Mouse (Mus musculus): ENCODE data around the gene Fbxo31.

DNA sequence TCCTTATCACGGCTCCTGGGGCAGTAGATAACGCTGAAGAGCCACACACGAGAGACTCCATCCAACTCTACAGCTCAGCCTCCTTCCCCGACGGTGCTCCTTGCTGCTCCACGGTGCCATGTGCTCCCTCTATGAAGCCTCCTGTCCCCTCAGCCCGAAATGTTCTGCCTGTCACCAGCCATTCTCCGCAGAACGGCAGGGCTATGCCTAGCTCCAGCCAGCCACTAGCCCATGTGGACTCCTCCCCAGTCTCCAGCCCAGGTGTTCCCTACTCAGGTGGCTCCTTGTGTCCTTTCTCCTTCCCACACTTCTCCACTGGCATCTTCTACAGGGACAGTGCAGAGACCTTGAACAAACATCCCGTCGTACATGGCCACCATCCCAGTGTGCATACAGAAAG, 33.7 kb downstream of the Fbxo31 start:
- TF ChIP-seq CTCF (IDR thresholded peaks at IDR 0.05; ENCODE audit: extremely low read depth, insufficient read depth, low read length), result no peak
- TF ChIP-seq POLR2A (IDR thresholded peaks at IDR 0.05; ENCODE audit: extremely low read depth, insufficient read depth, low read length), result no peak
